Mouse (Mus musculus): ENCODE data around the gene Serpine3.

DNA sequence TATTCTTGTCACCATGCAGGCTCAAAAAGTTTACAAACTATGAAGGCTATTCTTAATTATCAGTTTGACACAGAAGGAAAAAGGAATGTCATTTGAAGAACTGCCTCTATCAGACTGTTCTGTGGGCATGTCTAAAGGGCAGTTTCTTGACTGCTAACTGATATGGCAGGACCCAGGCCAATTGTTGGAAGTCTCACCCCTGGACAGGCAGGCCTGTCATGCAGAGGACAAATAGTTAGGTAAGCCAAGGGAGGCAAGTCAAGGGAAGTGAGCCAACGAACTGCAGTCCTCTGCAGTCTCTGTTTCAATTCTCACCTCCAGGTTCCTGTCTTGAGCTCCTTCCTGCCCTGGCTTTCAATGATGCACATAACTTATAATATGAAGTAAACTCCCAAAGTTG lies 68.4 kb downstream of the Serpine3 start:
- no peak for TF ChIP-seq GATA1 (IDR thresholded peaks at IDR 0.05; ENCODE audit: borderline replicate concordance, low read length)
- no peak for TF ChIP-seq FLI1 (IDR thresholded peaks at IDR 0.05; ENCODE audit: low read length)

All from megakaryocyte, embryonic 14.5 days (primary cell).